Mouse (Mus musculus) liver, embryonic 16.5 days (tissue): Measurements from ENCODE around the gene Nlgn1. TPM values are rescaled to one million over a fixed set of nuclear protein-coding genes. Genes with fewer than 3 reads are reported as not detected.

ENCODE experiments used
- ATAC-seq: fragments of 200-750 bp; cut with Nextera tagmentation; 2 replicates; pipeline ENCODE4 v1.8.0; 2017; ENCODE audit warnings: low read depth, mild to moderate bottlenecking, moderate number of reproducible peaks, moderate library complexity
- H3K27ac ChIP-seq: fragments of 300-500 bp; sonication (generic); 2 replicates; pipeline ENCODE4 v1.5.1; 2014; ENCODE audit warnings: mild to moderate bottlenecking, low read length
- H3K27me3 ChIP-seq: fragments of 300-500 bp; sonication (generic); 2 replicates; pipeline ENCODE4 v1.6.1; 2014; ENCODE audit warnings: low read depth, low read length, mixed read lengths; ENCODE audit not compliant: control insufficient read depth, insufficient read depth
- H3K36me3 ChIP-seq: fragments of 300-500 bp; sonication (generic); 2 replicates; pipeline ENCODE4 v1.6.1; 2014; ENCODE audit warnings: mild to moderate bottlenecking; ENCODE audit not compliant: control insufficient read depth, insufficient read depth
- H3K4me1 ChIP-seq: fragments of 300-500 bp; sonication (generic); 2 replicates; pipeline ENCODE4 v1.6.1; 2014; ENCODE audit warnings: low read depth, low read length, mixed read lengths; ENCODE audit not compliant: control insufficient read depth
- H3K4me2 ChIP-seq: fragments of 300-500 bp; sonication (generic); 2 replicates; pipeline ENCODE4 v1.6.1; 2014; ENCODE audit warnings: low read depth, low read length, mixed read lengths
- H3K4me3 ChIP-seq: fragments of 300-500 bp; sonication (generic); 2 replicates; pipeline ENCODE4 v1.5.1; 2014; ENCODE audit warnings: low read depth, mild to moderate bottlenecking, low read length
- H3K9ac ChIP-seq: fragments of 300-500 bp; sonication (generic); 2 replicates; pipeline ENCODE4 v1.6.1; 2014; ENCODE audit warnings: low read depth, low read length
- H3K9me3 ChIP-seq: fragments of 300-500 bp; sonication (generic); replicated peaks from 2 replicates; pipeline ENCODE4 v1.6.1; 2016; ENCODE audit warnings: low read length; ENCODE audit not compliant: control insufficient read depth
- WGBS: fragments of 180-500 bp; shearing (Covaris S2); extraction: QIAGEN DNeasy Blood & Tissue Kit; methylation state at CpG from one replicate; pipeline ENCODE4 v1.1.7; 2014; ENCODE audit not compliant: insufficient replicate concordance; 5-methylcytosine and 5-hydroxymethylcytosine counted together
- polyA plus RNA-seq: library from polyadenylated mRNA; unstranded; fragments of >200 nt; fragmentation: Nextera tagmentation; extraction: Ambion mirVana; gene quantifications from 2 replicates; pipeline ENCODE4 v1.2.1, GENCODE M21; 2015

Nlgn1 gene
- polyA plus RNA-seq, 1 experiment from 2014 or later = not detected

GRCm38 (mm10) chr3:25967546-25967945 lies 364.7 kb downstream of the Nlgn1 start:
- Histone ChIP-seq H3K4me1 (no peaks in the 10 kb centered on the region), H3K4me2 (no peak overlapping the region), H3K9ac (no peak overlapping the region), H3K9me3 (no peaks in the 10 kb centered on the region), H3K36me3 (no peaks in the 10 kb centered on the region), H3K4me3 (no peak overlapping the region), H3K27me3 (no peaks in the 10 kb centered on the region), H3K27ac (no peak overlapping the region)
- ATAC-seq = no peak
- WGBS = 48% methylated on average over 2 of the region's 2 CpGs

GRCm38 (mm10) chr3:25964237-25964636 lies 368.0 kb downstream of the Nlgn1 start:
- Histone ChIP-seq H3K4me3 (no peak overlapping the region), H3K4me1 (no peaks in the 10 kb centered on the region), H3K9ac (no peak overlapping the region), H3K27ac (no peak overlapping the region), H3K4me2 (no peak overlapping the region), H3K9me3 (no peaks in the 10 kb centered on the region), H3K36me3 (no peaks in the 10 kb centered on the region), H3K27me3 (no peaks in the 10 kb centered on the region)
- ATAC-seq = no peak
- WGBS = 73% methylated on average over 3 of the region's 3 CpGs

- no peak overlapping the region for H3K27ac ChIP-seq
- no peaks in the 10 kb centered on the region for H3K27me3 ChIP-seq
- H3K36me3 ChIP-seq = no peaks in the 10 kb centered on the region
- no peaks in the 10 kb centered on the region for H3K9me3 ChIP-seq
- no peaks in the 10 kb centered on the region for H3K4me1 ChIP-seq
- H3K4me2 ChIP-seq = no peak overlapping the region
- ATAC-seq = no peak
- WGBS = 41% methylated on average over 2 of the region's 2 CpGs
- H3K9ac ChIP-seq = no peak overlapping the region
- H3K4me3 ChIP-seq = no peak overlapping the region
Measured at GRCm38 (mm10) chr3:25963568-25963967, 368.7 kb downstream of the Nlgn1 start.

- Histone ChIP-seq H3K4me1 (no peaks in the 10 kb centered on the region), H3K9ac (no peak overlapping the region), H3K27ac (no peak overlapping the region), H3K36me3 (no peaks in the 10 kb centered on the region), H3K4me3 (no peak overlapping the region), H3K4me2 (no peak overlapping the region), H3K9me3 (no peaks in the 10 kb centered on the region), H3K27me3 (no peaks in the 10 kb centered on the region)
- ATAC-seq = no peak
- WGBS = 69% methylated on average over 5 of the region's 5 CpGs
Measured at GRCm38 (mm10) chr3:25916535-25916934, 415.7 kb downstream of the Nlgn1 start.

- no peaks in the 10 kb centered on the region for H3K27me3 ChIP-seq
- no peak overlapping the region for H3K4me3 ChIP-seq
- H3K9ac ChIP-seq = no peak overlapping the region
- no peak overlapping the region for H3K4me2 ChIP-seq
- ATAC-seq = no peak
- H3K9me3 ChIP-seq = no peaks in the 10 kb centered on the region
- 49% methylated on average over 2 of the region's 2 CpGs for WGBS
- no peaks in the 10 kb centered on the region for H3K4me1 ChIP-seq
- H3K27ac ChIP-seq = no peak overlapping the region
- H3K36me3 ChIP-seq = no peaks in the 10 kb centered on the region
Measured at GRCm38 (mm10) chr3:25914365-25915065, 417.7 kb downstream of the Nlgn1 start.

- Histone ChIP-seq H3K9ac (no peak overlapping the region), H3K27me3 (no peaks in the 10 kb centered on the region), H3K9me3 (no peaks in the 10 kb centered on the region), H3K27ac (no peak overlapping the region), H3K36me3 (no peaks in the 10 kb centered on the region), H3K4me2 (no peak overlapping the region), H3K4me1 (no peaks in the 10 kb centered on the region), H3K4me3 (no peak overlapping the region)
- 61% methylated on average over 11 of the region's 11 CpGs for WGBS
- no peak for ATAC-seq
Measured at GRCm38 (mm10) chr3:25903140-25903809, 429.0 kb downstream of the Nlgn1 start.

- Histone ChIP-seq H3K27me3 (no peaks in the 10 kb centered on the region), H3K27ac (no peak overlapping the region), H3K4me2 (no peak overlapping the region), H3K36me3 (no peaks in the 10 kb centered on the region), H3K4me3 (no peak overlapping the region), H3K4me1 (no peaks in the 10 kb centered on the region), H3K9ac (no peak overlapping the region), H3K9me3 (no peaks in the 10 kb centered on the region)
- no peak for ATAC-seq
Measured at GRCm38 (mm10) chr3:25897456-25897855, 434.8 kb downstream of the Nlgn1 start.

- H3K9ac ChIP-seq = no peak overlapping the region
- no peaks in the 10 kb centered on the region for H3K9me3 ChIP-seq
- no peak overlapping the region for H3K4me2 ChIP-seq
- ATAC-seq = no peak
- H3K27ac ChIP-seq = no peak overlapping the region
- WGBS = 46% methylated on average over 2 of the region's 2 CpGs
- H3K27me3 ChIP-seq = no peaks in the 10 kb centered on the region
- no peak overlapping the region for H3K4me3 ChIP-seq
- no peaks in the 10 kb centered on the region for H3K4me1 ChIP-seq
- no peaks in the 10 kb centered on the region for H3K36me3 ChIP-seq
Measured at GRCm38 (mm10) chr3:25884797-25885196, 447.5 kb downstream of the Nlgn1 start.

- no peaks in the 10 kb centered on the region for H3K27me3 ChIP-seq
- no peaks in the 10 kb centered on the region for H3K36me3 ChIP-seq
- no peak overlapping the region for H3K4me3 ChIP-seq
- no peak overlapping the region for H3K9ac ChIP-seq
- no peak for ATAC-seq
- H3K4me1 ChIP-seq = no peaks in the 10 kb centered on the region
- no peaks in the 10 kb centered on the region for H3K9me3 ChIP-seq
- no peak overlapping the region for H3K4me2 ChIP-seq
- no peak overlapping the region for H3K27ac ChIP-seq
Measured at GRCm38 (mm10) chr3:25869161-25869560, 463.1 kb downstream of the Nlgn1 start.
